Mouse (Mus musculus): ENCODE measurements around the gene Sh3rf3. TPM values are rescaled to one million over a fixed set of nuclear protein-coding genes. Genes with fewer than 3 reads are reported as not detected.

Gene Sh3rf3
- polyA plus RNA-seq, 1 experiment from 2014 or later, result 12.5 TPM

- Histone ChIP-seq H3K36me3 (no peaks in the 10 kb centered on the region), H3K9me3 (no peaks in the 10 kb centered on the region), H3K4me1 (no peaks in the 10 kb centered on the region), H3K4me3 (no peak overlapping the region), H3K27ac (replicated peaks) (no peak overlapping the region), H3K9ac (replicated peaks) (no peak overlapping the region), H3K4me2 (replicated peaks) (no peak overlapping the region), H3K27me3 (no peaks in the 10 kb centered on the region)
- 34% methylated on average over 3 of the region's 3 CpGs for WGBS
- peak; percentile 67; the same call in 1 of the 2 replicates for ATAC-seq (replicated peaks)
Measured at GRCm38 (mm10) chr10:59019302-59019973, 206.3 kb downstream of the Sh3rf3 start.

- H3K9me3 ChIP-seq, result 0 out of 2 replicates have a peak, but pooled peaks cover 6% of the 10 kb centered on the region
- no peak overlapping the region for H3K4me3 ChIP-seq
- no peaks in the 10 kb centered on the region for H3K4me1 ChIP-seq
- 89% methylated on average over 4 of the region's 4 CpGs for WGBS
- no peak for ATAC-seq (replicated peaks)
- H3K9ac ChIP-seq (replicated peaks), result no peak overlapping the region
- no peak overlapping the region for H3K27ac ChIP-seq (replicated peaks)
- H3K27me3 ChIP-seq, result no peaks in the 10 kb centered on the region
- H3K4me2 ChIP-seq (replicated peaks), result no peak overlapping the region
- peaks cover 4% of the 10 kb centered on the region; the same call in 1 of the 2 replicates for H3K36me3 ChIP-seq
Measured at GRCm38 (mm10) chr10:59050434-59050833, 237.3 kb downstream of the Sh3rf3 start.

GRCm38 (mm10) chr10:59056294-59056693, 243.1 kb downstream of the Sh3rf3 start:
- Histone ChIP-seq H3K9me3 (no peaks in the 10 kb centered on the region), H3K36me3 (no peaks in the 10 kb centered on the region), H3K9ac (replicated peaks) (no peak overlapping the region), H3K4me3 (no peak overlapping the region), H3K27me3 (no peaks in the 10 kb centered on the region), H3K4me2 (replicated peaks) (no peak overlapping the region), H3K27ac (replicated peaks) (no peak overlapping the region), H3K4me1 (0 out of 2 replicates have a peak, but pooled peaks cover 2% of the 10 kb centered on the region)
- ATAC-seq (replicated peaks), result no peak
- 52% methylated on average over 6 of the region's 6 CpGs for WGBS

- 82% methylated on average over 6 of the region's 6 CpGs for WGBS
Measured at GRCm38 (mm10) chr10:59066804-59067203, 253.6 kb downstream of the Sh3rf3 start.

GRCm38 (mm10) chr10:59072827-59073226, 259.7 kb downstream of the Sh3rf3 start:
- 64% methylated on average over 4 of the region's 4 CpGs for WGBS
- no peak for ATAC-seq (replicated peaks)

More at GRCm38 (mm10) chr10:59066804-59067203, 253.6 kb downstream of the Sh3rf3 start:
- Histone ChIP-seq H3K36me3 (no peaks in the 10 kb centered on the region), H3K4me3 (no peak overlapping the region), H3K4me1 (peaks cover under 1% of the 10 kb centered on the region; the same call in 1 of the 2 replicates), H3K27me3 (no peaks in the 10 kb centered on the region), H3K9ac (replicated peaks) (no peak overlapping the region), H3K9me3 (no peaks in the 10 kb centered on the region), H3K4me2 (replicated peaks) (no peak overlapping the region), H3K27ac (replicated peaks) (no peak overlapping the region)
- ATAC-seq (replicated peaks), result no peak

GRCm38 (mm10) chr10:59076681-59077080, 263.5 kb downstream of the Sh3rf3 start:
- WGBS, result 93% methylated on average over 10 of the region's 10 CpGs
- Histone ChIP-seq H3K27ac (replicated peaks) (no peak overlapping the region), H3K9me3 (no peaks in the 10 kb centered on the region), H3K36me3 (no peaks in the 10 kb centered on the region), H3K9ac (replicated peaks) (no peak overlapping the region), H3K4me1 (peaks cover 19% of the 10 kb centered on the region), H3K27me3 (no peaks in the 10 kb centered on the region), H3K4me3 (no peak overlapping the region), H3K4me2 (replicated peaks) (no peak overlapping the region)
- ATAC-seq (replicated peaks), result no peak

More at GRCm38 (mm10) chr10:59072827-59073226, 259.7 kb downstream of the Sh3rf3 start:
- Histone ChIP-seq H3K27ac (replicated peaks) (no peak overlapping the region), H3K4me3 (no peak overlapping the region), H3K4me2 (replicated peaks) (no peak overlapping the region), H3K9me3 (no peaks in the 10 kb centered on the region), H3K9ac (replicated peaks) (no peak overlapping the region), H3K4me1 (peaks cover 9% of the 10 kb centered on the region), H3K36me3 (no peaks in the 10 kb centered on the region), H3K27me3 (no peaks in the 10 kb centered on the region)

- no peak overlapping the region for H3K4me2 ChIP-seq (replicated peaks)
Measured at GRCm38 (mm10) chr10:59077909-59078308, 264.8 kb downstream of the Sh3rf3 start.

GRCm38 (mm10) chr10:59085604-59086003, 272.4 kb downstream of the Sh3rf3 start:
- Histone ChIP-seq H3K4me2 (replicated peaks) (no peak overlapping the region), H3K27ac (replicated peaks) (no peak overlapping the region), H3K36me3 (peaks cover 4% of the 10 kb centered on the region; the same call in 1 of the 2 replicates), H3K4me1 (peaks cover 23% of the 10 kb centered on the region), H3K9me3 (no peaks in the 10 kb centered on the region), H3K27me3 (no peaks in the 10 kb centered on the region), H3K4me3 (no peak overlapping the region), H3K9ac (replicated peaks) (no peak overlapping the region)
- ATAC-seq (replicated peaks), result no peak
- WGBS, result 93% methylated on average over 5 of the region's 5 CpGs

More at GRCm38 (mm10) chr10:59077909-59078308, 264.8 kb downstream of the Sh3rf3 start:
- Histone ChIP-seq H3K4me1 (peaks cover 14% of the 10 kb centered on the region), H3K27ac (replicated peaks) (peak overlapping the region; percentile 59), H3K27me3 (no peaks in the 10 kb centered on the region), H3K9me3 (no peaks in the 10 kb centered on the region), H3K4me3 (no peak overlapping the region), H3K36me3 (no peaks in the 10 kb centered on the region), H3K9ac (replicated peaks) (0 out of 2 replicates have a peak overlapping the region, but pooled peaks have one; percentile 15)
- WGBS, result 43% methylated on average over 10 of the region's 10 CpGs
- peak; percentile 39 for ATAC-seq (replicated peaks)

GRCm38 (mm10) chr10:59086578-59086977, 273.4 kb downstream of the Sh3rf3 start:
- Histone ChIP-seq H3K4me2 (replicated peaks) (no peak overlapping the region), H3K9ac (replicated peaks) (no peak overlapping the region), H3K9me3 (no peaks in the 10 kb centered on the region), H3K36me3 (peaks cover 4% of the 10 kb centered on the region; the same call in 1 of the 2 replicates), H3K4me3 (no peak overlapping the region), H3K27ac (replicated peaks) (no peak overlapping the region), H3K27me3 (no peaks in the 10 kb centered on the region), H3K4me1 (peaks cover 33% of the 10 kb centered on the region)
- no peak for ATAC-seq (replicated peaks)
- 97% methylated on average over 5 of the region's 5 CpGs for WGBS

- peak overlapping the region; percentile 96 for H3K27ac ChIP-seq (replicated peaks)
- no peak overlapping the region for H3K9ac ChIP-seq (replicated peaks)
- peak; percentile 95 for ATAC-seq (replicated peaks)
- no peak overlapping the region for H3K4me3 ChIP-seq
- no peaks in the 10 kb centered on the region for H3K9me3 ChIP-seq
- 30% methylated on average over 14 of the region's 14 CpGs for WGBS
- peak overlapping the region; percentile 27 for H3K4me2 ChIP-seq (replicated peaks)
- H3K27me3 ChIP-seq, result no peaks in the 10 kb centered on the region
- peaks cover 4% of the 10 kb centered on the region; the same call in 1 of the 2 replicates for H3K36me3 ChIP-seq
- H3K4me1 ChIP-seq, result peaks cover 63% of the 10 kb centered on the region
Measured at GRCm38 (mm10) chr10:59089861-59090621, 276.9 kb downstream of the Sh3rf3 start.

- no peaks in the 10 kb centered on the region for H3K9me3 ChIP-seq
- H3K27ac ChIP-seq (replicated peaks), result peak overlapping the region; percentile 96
- WGBS, result under 1% methylated on average over 7 of the region's 7 CpGs
- ATAC-seq (replicated peaks), result peak; percentile 84
- H3K4me2 ChIP-seq (replicated peaks), result peak overlapping the region; percentile 27
- H3K4me1 ChIP-seq, result peaks cover 63% of the 10 kb centered on the region
- H3K4me3 ChIP-seq, result no peak overlapping the region
- no peaks in the 10 kb centered on the region for H3K27me3 ChIP-seq
- H3K9ac ChIP-seq (replicated peaks), result peak overlapping the region; percentile 19; the same call in 1 of the 2 replicates
- H3K36me3 ChIP-seq, result peaks cover 4% of the 10 kb centered on the region; the same call in 1 of the 2 replicates
Measured at GRCm38 (mm10) chr10:59090622-59090971, 277.4 kb downstream of the Sh3rf3 start.

GRCm38 (mm10) chr10:59091556-59091955, 278.4 kb downstream of the Sh3rf3 start:
- H3K9me3 ChIP-seq, result no peaks in the 10 kb centered on the region
- no peaks in the 10 kb centered on the region for H3K27me3 ChIP-seq
- peaks cover 4% of the 10 kb centered on the region; the same call in 1 of the 2 replicates for H3K36me3 ChIP-seq
- H3K4me3 ChIP-seq, result no peak overlapping the region
- 76% methylated on average over 8 of the region's 8 CpGs for WGBS
- no peak overlapping the region for H3K4me2 ChIP-seq (replicated peaks)
- H3K4me1 ChIP-seq, result peaks cover 63% of the 10 kb centered on the region
- ATAC-seq (replicated peaks), result no peak
- H3K27ac ChIP-seq (replicated peaks), result peak overlapping the region; percentile 96
- no peak overlapping the region for H3K9ac ChIP-seq (replicated peaks)
